In genomic region chr9:96630571-96631388, GRCm38 (mm10) we compare ENCODE assay signal across 8 mouse cellular contexts. TPM values are rescaled to one million over a fixed set of nuclear protein-coding genes. Genes with fewer than 3 reads are reported as not detected.
DNase-seq lines count a peak whose midpoint lies in the region; ATAC-seq and TF ChIP-seq lines count a peak whose summit lies in the region.

No protein-coding gene starts in this region.

- no peaks in the 10 kb centered on the region for H3K27me3 ChIP-seq in embryonic facial prominence, embryonic 11.5 days (ENCODE audit: control insufficient read depth, insufficient read depth, low read length)
- H3K27me3 ChIP-seq in heart, embryonic 11.5 days (ENCODE audit: control insufficient read depth, insufficient read depth, low read length): no peaks in the 10 kb centered on the region
- H3K27me3 ChIP-seq in kidney, embryonic 14.5 days (ENCODE audit: control insufficient read depth, insufficient read depth, low read length): no peaks in the 10 kb centered on the region
- 0 out of 2 replicates have a peak, but pooled peaks cover 3% of the 10 kb centered on the region for H3K27me3 ChIP-seq in neural tube, embryonic 15.5 days (replicated peaks)

- under 1% methylated on average over 76 of the region's 105 CpGs for WGBS in embryonic facial prominence, embryonic 11.5 days
- under 1% methylated on average over 58 of the region's 105 CpGs for WGBS in heart, embryonic 11.5 days (ENCODE audit: insufficient replicate concordance)
- WGBS in kidney, embryonic 14.5 days: 2% methylated on average over 27 of the region's 105 CpGs
- WGBS in lung, adult 2 months: 1% methylated on average over 71 of the region's 105 CpGs
- WGBS in neural tube, embryonic 15.5 days: under 1% methylated on average over 81 of the region's 105 CpGs

- no peaks in the 10 kb centered on the region for H3K9me3 ChIP-seq in embryonic facial prominence, embryonic 11.5 days (replicated peaks; ENCODE audit: control insufficient read depth, low read length)
- H3K9me3 ChIP-seq in heart, embryonic 11.5 days (replicated peaks; ENCODE audit: control insufficient read depth, low read length): no peaks in the 10 kb centered on the region
- H3K9me3 ChIP-seq in kidney, embryonic 14.5 days (ENCODE audit: control insufficient read depth, low read length): no peaks in the 10 kb centered on the region
- no peaks in the 10 kb centered on the region for H3K9me3 ChIP-seq in neural tube, embryonic 15.5 days (replicated peaks)

- peak overlapping the region; percentile 96 for H3K9ac ChIP-seq in embryonic facial prominence, embryonic 11.5 days (replicated peaks; ENCODE audit: low read length)
- H3K9ac ChIP-seq in heart, embryonic 11.5 days (ENCODE audit: low read depth, low read length): peak overlapping the region; percentile 95
- H3K9ac ChIP-seq in kidney, embryonic 14.5 days (ENCODE audit: low read depth, low read length): peak overlapping the region; percentile 96
- H3K9ac ChIP-seq in neural tube, embryonic 15.5 days (replicated peaks): peak overlapping the region; percentile 93

- TF ChIP-seq CTCF in lung, adult 2 months (IDR thresholded peaks at IDR 0.05; ENCODE audit: insufficient read depth, low read length): no peak

- peak overlapping the region; percentile 91 for H3K4me3 ChIP-seq in embryonic facial prominence, embryonic 11.5 days (ENCODE audit: low read depth, low read length)
- peak overlapping the region; percentile 99 for H3K4me3 ChIP-seq in heart, embryonic 11.5 days (ENCODE audit: low read depth, low read length)
- peak overlapping the region; percentile 97 for H3K4me3 ChIP-seq in kidney, embryonic 14.5 days (ENCODE audit: low read length)
- peak overlapping the region; percentile 92 for H3K4me3 ChIP-seq in lung, adult 2 months (replicated peaks; ENCODE audit: extremely low read depth, low read depth, low read length)
- H3K4me3 ChIP-seq in neural tube, embryonic 15.5 days (replicated peaks): peak overlapping the region; percentile 76

- ATAC-seq in embryonic facial prominence, embryonic 11.5 days (replicated peaks; ENCODE audit: insufficient number of reproducible peaks, low FRiP score, low TSS enrichment, low read depth): peak; percentile 82
- peak; percentile 82 for ATAC-seq in heart, embryonic 11.5 days (replicated peaks; ENCODE audit: insufficient number of reproducible peaks, low FRiP score, low TSS enrichment)
- ATAC-seq in kidney, embryonic 14.5 days (ENCODE audit: low FRiP score, low TSS enrichment): peak; percentile 88
- ATAC-seq in neural tube, embryonic 15.5 days (ENCODE audit: low FRiP score): peak; percentile 87

- no peak; the same call in 1 of the 2 replicates for TF ChIP-seq POLR2A in lung, adult 2 months (IDR thresholded peaks at IDR 0.05; ENCODE audit: borderline replicate concordance, extremely low read depth, low read depth, low read length)

- DNase-seq in CD4-positive, CD25-positive, alpha-beta regulatory T cell, adult 2 months (ENCODE audit: low read depth, low spot score): peak; percentile 90
- peak; percentile 79 for DNase-seq in adrenal gland, postnatal 14 days
- DNase-seq in embryonic facial prominence, embryonic 11.5 days (ENCODE audit: low spot score): peak; percentile 69
- DNase-seq in lung, adult 2 months: peak; percentile 72
- peak; percentile 79 to 85 for DNase-seq in thymus, adult 18-20 months

- H3K4me1 ChIP-seq in embryonic facial prominence, embryonic 11.5 days (ENCODE audit: control insufficient read depth, insufficient read depth, low read length): peaks cover 3% of the 10 kb centered on the region; the same call in 1 of the 2 replicates
- peaks cover 12% of the 10 kb centered on the region for H3K4me1 ChIP-seq in heart, embryonic 11.5 days (ENCODE audit: control insufficient read depth, insufficient read depth, low read length)
- peaks cover 13% of the 10 kb centered on the region; the same call in 1 of the 2 replicates for H3K4me1 ChIP-seq in kidney, embryonic 14.5 days (ENCODE audit: control insufficient read depth, insufficient read depth, low read length)
- peaks cover 5% of the 10 kb centered on the region for H3K4me1 ChIP-seq in lung, adult 2 months (ENCODE audit: control insufficient read depth, insufficient read depth, low read length)
- peaks cover 16% of the 10 kb centered on the region for H3K4me1 ChIP-seq in neural tube, embryonic 15.5 days

- no peaks in the 10 kb centered on the region for H3K36me3 ChIP-seq in embryonic facial prominence, embryonic 11.5 days (replicated peaks; ENCODE audit: control insufficient read depth, insufficient read depth, low read depth, low read length)
- no peaks in the 10 kb centered on the region for H3K36me3 ChIP-seq in heart, embryonic 11.5 days (ENCODE audit: control insufficient read depth, insufficient read depth, low read length)
- no peaks in the 10 kb centered on the region for H3K36me3 ChIP-seq in kidney, embryonic 14.5 days (ENCODE audit: control insufficient read depth, insufficient read depth, low read length)
- no peaks in the 10 kb centered on the region for H3K36me3 ChIP-seq in neural tube, embryonic 15.5 days

- H3K4me2 ChIP-seq in embryonic facial prominence, embryonic 11.5 days (ENCODE audit: low read depth, low read length): peak overlapping the region; percentile 81
- H3K4me2 ChIP-seq in heart, embryonic 11.5 days: peak overlapping the region; percentile 62
- peak overlapping the region; percentile 49 for H3K4me2 ChIP-seq in kidney, embryonic 14.5 days (replicated peaks; ENCODE audit: low read depth, low read length)
- H3K4me2 ChIP-seq in neural tube, embryonic 15.5 days: peak overlapping the region; percentile 72

- peak overlapping the region; percentile 97 for H3K27ac ChIP-seq in embryonic facial prominence, embryonic 11.5 days (replicated peaks; ENCODE audit: low read depth, low read length)
- H3K27ac ChIP-seq in heart, embryonic 11.5 days (ENCODE audit: low read depth, low read length): peak overlapping the region; percentile 98
- peak overlapping the region; percentile 98 for H3K27ac ChIP-seq in kidney, embryonic 14.5 days (ENCODE audit: low read depth, low read length)
- H3K27ac ChIP-seq in neural tube, embryonic 15.5 days (replicated peaks): peak overlapping the region; percentile 96

RNA-seq across cellular contexts. Expression of gene Rasa2, which starts 0.6 kb away (rescaled TPM):
- total RNA-seq in adrenal gland, postnatal 14 days (2021): 9.7 and 11.9 TPM in 2 replicates
- polyA plus RNA-seq in embryonic facial prominence, embryonic 11.5 days (2014; fragmentation: Nextera tagmentation; extraction: Ambion mirVana): 17.2 and 18.3 TPM in 2 replicates
- 16.3 and 16.5 TPM in 2 replicates for polyA plus RNA-seq in heart, embryonic 11.5 days (2014; fragmentation: Nextera tagmentation; extraction: Ambion mirVana)
- polyA plus RNA-seq in kidney, embryonic 14.5 days (2014; fragmentation: Nextera tagmentation; extraction: Ambion mirVana): 14.5 and 18.9 TPM in 2 replicates
- 1.4 and 2.3 TPM in 2 replicates for polyA plus RNA-seq in lung, adult 2 months (2012; rRNA removed)
- 18.7 and 19.5 TPM in 2 replicates for polyA plus RNA-seq in neural tube, embryonic 15.5 days (2015; fragmentation: Nextera tagmentation; extraction: Ambion mirVana)

Comparison
In these comparisons a context has a peak if more than half of its experiments do, and no peak if none do; other contexts are left out.
1. Peak in every context shown above with its lines: DNase-seq, ATAC-seq, H3K4me3 ChIP-seq and H3K27ac ChIP-seq.